Mouse (Mus musculus) ES-E14 (cell line): Measurements from ENCODE around the gene Capza1. TPM values are rescaled to one million over a fixed set of nuclear protein-coding genes. Genes with fewer than 3 reads are reported as not detected.
A peak's percentile ranks its signal among the peaks of the same experiment; 100 is the strongest.

Experiments used
- DNase-seq: peaks from one replicate; pipeline ENCODE4 v3.0.0-alpha.2; 2013; ENCODE audit warnings: low read depth, low spot score
- H3K27ac ChIP-seq: 2 replicates; pipeline ENCODE4 v1.5.1; 2012; ENCODE audit warnings: low read depth, mild to moderate bottlenecking, low read length, moderate library complexity, mixed read lengths; ENCODE audit not compliant: poor library complexity, insufficient read depth, severe bottlenecking
- H3K36me3 ChIP-seq: 2 replicates; pipeline ENCODE4 v1.6.1; 2012; ENCODE audit warnings: mild to moderate bottlenecking, low read length, moderate library complexity, mixed read lengths; ENCODE audit not compliant: control insufficient read depth, poor library complexity, insufficient read depth, severe bottlenecking
- H3K4me1 ChIP-seq, 2 experiments: fragments of 150-350 bp in 1 of 2; sonication (generic) in 1 of 2; 2 replicates each; pipeline ENCODE4 v1.6.1; 2012; ENCODE audit warnings: low read length in 2 of 2, mild to moderate bottlenecking in 1 of 2, mixed read lengths in 1 of 2; ENCODE audit not compliant: control insufficient read depth in 2 of 2, insufficient read depth in 2 of 2, poor library complexity in 1 of 2
- H3K4me3 ChIP-seq, 2 experiments: fragments of 150-350 bp in 1 of 2; sonication (generic) in 1 of 2; 2 replicates each; pipeline ENCODE4 v1.5.1; 2012; ENCODE audit warnings: low read length in 2 of 2, low read depth in 1 of 2, mild to moderate bottlenecking in 1 of 2, mixed read lengths in 1 of 2; ENCODE audit not compliant: insufficient read depth in 1 of 2, poor library complexity in 1 of 2, severe bottlenecking in 1 of 2
- H3K9ac ChIP-seq: 2 replicates; pipeline ENCODE4 v1.6.1; 2012; ENCODE audit warnings: low read depth, mild to moderate bottlenecking, low read length, mixed read lengths; ENCODE audit not compliant: poor library complexity, insufficient read depth, severe bottlenecking
- H3K9me3 ChIP-seq: fragments of 150-350 bp; sonication (generic); 2 replicates; pipeline ENCODE4 v1.6.1; 2012; ENCODE audit warnings: low read depth, mild to moderate bottlenecking, low read length; ENCODE audit not compliant: control insufficient read depth, insufficient read depth
- CHD2 ChIP-seq: IDR thresholded peaks from 2 replicates; pipeline ENCODE4 v1.6.1; 2014; ENCODE audit warnings: mild to moderate bottlenecking, low read depth, low read length, inconsistent platforms
- HCFC1 ChIP-seq: IDR thresholded peaks from 2 replicates; pipeline ENCODE4 v1.6.1; 2012; ENCODE audit warnings: low read length, inconsistent platforms, borderline replicate concordance; ENCODE audit not compliant: insufficient read depth
- MAFK ChIP-seq: IDR thresholded peaks from 2 replicates; pipeline ENCODE4 v1.6.1; 2014; ENCODE audit warnings: mild to moderate bottlenecking, low read depth, low read length, inconsistent platforms; ENCODE audit not compliant: insufficient read depth
- ZC3H11A ChIP-seq: IDR thresholded peaks from 2 replicates; pipeline ENCODE4 v1.6.1; 2012; ENCODE audit warnings: low read depth, mild to moderate bottlenecking, inconsistent platforms, low read length, borderline replicate concordance
- ZNF384 ChIP-seq: IDR thresholded peaks from 2 replicates; pipeline ENCODE4 v1.6.1; 2012; ENCODE audit warnings: low read depth, low read length, inconsistent platforms
- in situ Hi-C, 2 experiments: fragments of 600-800 bp; cut with MboI; formaldehyde crosslinking; loops; one replicate each; pipeline ENCODE4 v1.15.1; 2025; ENCODE audit warnings: low sequenced_read_pairs in 2 of 2, inconsistent platforms in 1 of 2; ENCODE audit not compliant: unreplicated experiment in 2 of 2
- total RNA-seq: library from RNA; depleted of rRNA; stranded (reverse); fragments of 300-350 nt; gene quantifications from 2 replicates; pipeline ENCODE4 v1.2.3, GENCODE M21; 2012

Capza1 gene
- total RNA-seq, 1 experiment: 59.1 TPM

DNA sequence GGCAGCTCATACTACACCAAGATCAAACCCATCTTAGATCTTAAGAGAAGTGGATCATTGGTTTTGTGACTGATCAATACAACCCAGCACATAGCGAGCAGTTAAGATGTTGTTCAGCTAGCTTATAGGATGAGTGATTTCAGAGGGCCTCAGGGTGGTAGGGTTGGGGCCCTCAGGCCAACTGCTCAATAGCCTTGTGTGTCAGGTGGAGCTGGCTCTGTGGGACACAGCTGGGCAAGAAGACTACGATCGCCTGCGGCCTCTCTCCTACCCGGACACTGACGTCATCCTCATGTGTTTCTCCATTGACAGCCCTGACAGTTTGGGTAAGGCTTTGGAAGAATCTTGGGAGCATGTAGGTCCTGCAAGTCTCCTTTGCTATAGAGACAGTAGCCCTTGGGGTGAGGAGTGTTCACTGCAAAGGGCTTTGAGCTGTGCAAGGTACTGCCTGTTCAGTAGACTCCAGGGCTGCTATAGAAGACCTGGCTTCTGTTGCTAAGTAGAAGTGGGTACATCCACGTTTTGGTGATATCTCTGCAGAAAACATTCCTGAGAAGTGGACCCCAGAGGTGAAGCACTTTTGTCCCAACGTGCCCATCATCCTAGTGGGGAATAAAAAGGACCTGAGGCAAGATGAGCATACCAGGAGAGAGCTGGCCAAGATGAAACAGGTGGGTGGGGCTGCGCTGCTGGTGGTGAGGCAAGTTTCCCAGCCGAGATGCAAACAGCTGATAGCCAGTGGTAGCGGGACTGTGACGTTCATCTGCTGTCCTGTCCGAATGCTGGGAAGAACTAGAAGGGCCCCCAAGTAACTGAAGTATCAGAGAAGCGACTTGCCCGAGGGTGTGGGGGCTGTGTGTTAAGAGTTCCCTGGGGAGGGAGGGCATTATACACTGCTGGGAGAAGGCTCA lies 71.7 kb downstream of the Capza1 start:
- H3K9ac ChIP-seq: no peak overlapping the region
- peaks cover 20 to 47% of the 10 kb centered on the region in 2 experiments for H3K4me1 ChIP-seq
- peaks cover 38% of the 10 kb centered on the region for H3K36me3 ChIP-seq

DNA sequence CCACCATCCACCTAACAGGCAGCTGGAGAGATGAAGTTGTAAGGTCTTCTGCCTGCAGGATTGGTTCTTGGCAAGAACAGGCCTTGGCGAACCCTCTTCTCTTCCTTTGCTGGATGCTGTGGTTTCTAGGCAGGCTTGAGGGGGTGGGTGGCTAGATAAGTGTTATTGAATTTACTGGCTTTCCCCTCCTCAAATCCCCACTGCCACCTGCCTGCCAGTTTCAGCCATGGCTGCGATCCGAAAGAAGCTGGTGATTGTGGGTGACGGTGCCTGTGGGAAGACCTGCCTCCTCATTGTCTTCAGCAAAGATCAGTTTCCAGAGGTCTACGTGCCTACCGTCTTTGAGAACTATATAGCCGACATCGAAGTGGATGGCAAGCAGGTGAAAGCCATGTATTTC lies 72.6 kb downstream of the Capza1 start:
- H3K4me1 ChIP-seq: peaks cover 20 to 42% of the 10 kb centered on the region in 2 experiments
- H3K4me3 ChIP-seq: no peak overlapping the region
- H3K27ac ChIP-seq: no peak overlapping the region
- H3K9me3 ChIP-seq: no peaks in the 10 kb centered on the region
- H3K9ac ChIP-seq: no peak overlapping the region
- peaks cover 31% of the 10 kb centered on the region for H3K36me3 ChIP-seq
- in situ Hi-C loops: no loop called here
- no peak for TF ChIP-seq CHD2
- TF ChIP-seq HCFC1: no peak
- DNase-seq: no peak

More for the DNA sequence above, 71.7 kb downstream of the Capza1 start:
- TF ChIP-seq HCFC1 (no peak), CHD2 (no peak), ZC3H11A (no peak), MAFK (no peak), ZNF384 (no peak)
- Histone ChIP-seq H3K27ac (no peak overlapping the region), H3K9me3 (no peaks in the 10 kb centered on the region), H3K4me3 (no peak overlapping the region)
- no peak for DNase-seq
- in situ Hi-C loops: no loop called here

DNA sequence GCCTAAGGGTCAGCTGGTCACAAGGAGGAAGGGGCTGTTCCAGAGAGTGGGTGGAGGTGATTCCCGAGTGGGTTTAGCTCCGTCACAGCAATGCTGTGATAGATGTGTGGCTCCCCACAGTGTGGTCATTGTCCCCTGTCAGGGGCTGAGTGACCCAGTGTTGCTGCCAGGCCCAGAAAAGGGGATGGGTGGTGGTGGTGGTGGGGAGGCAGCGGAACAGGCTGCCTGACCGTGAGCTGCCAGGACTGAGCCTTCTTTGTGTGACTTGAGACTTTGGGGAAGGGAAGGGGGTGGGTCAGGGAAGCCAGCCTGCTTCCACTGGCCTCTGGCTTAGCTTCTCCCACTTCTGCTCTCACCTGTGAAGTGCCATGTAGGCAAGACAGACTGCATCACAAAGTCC lies 73.3 kb downstream of the Capza1 start:
- no peak for DNase-seq
- H3K4me3 ChIP-seq: no peak overlapping the region
- TF ChIP-seq CHD2 (no peak), ZNF384 (no peak), ZC3H11A (no peak), HCFC1 (no peak), MAFK (no peak)
- peaks cover 25% of the 10 kb centered on the region for H3K36me3 ChIP-seq
- no peaks in the 10 kb centered on the region for H3K9me3 ChIP-seq
- no peak overlapping the region for H3K9ac ChIP-seq
- H3K4me1 ChIP-seq: peaks cover 18 to 36% of the 10 kb centered on the region in 2 experiments
- in situ Hi-C loops: no loop called here
- H3K27ac ChIP-seq: no peak overlapping the region

DNA sequence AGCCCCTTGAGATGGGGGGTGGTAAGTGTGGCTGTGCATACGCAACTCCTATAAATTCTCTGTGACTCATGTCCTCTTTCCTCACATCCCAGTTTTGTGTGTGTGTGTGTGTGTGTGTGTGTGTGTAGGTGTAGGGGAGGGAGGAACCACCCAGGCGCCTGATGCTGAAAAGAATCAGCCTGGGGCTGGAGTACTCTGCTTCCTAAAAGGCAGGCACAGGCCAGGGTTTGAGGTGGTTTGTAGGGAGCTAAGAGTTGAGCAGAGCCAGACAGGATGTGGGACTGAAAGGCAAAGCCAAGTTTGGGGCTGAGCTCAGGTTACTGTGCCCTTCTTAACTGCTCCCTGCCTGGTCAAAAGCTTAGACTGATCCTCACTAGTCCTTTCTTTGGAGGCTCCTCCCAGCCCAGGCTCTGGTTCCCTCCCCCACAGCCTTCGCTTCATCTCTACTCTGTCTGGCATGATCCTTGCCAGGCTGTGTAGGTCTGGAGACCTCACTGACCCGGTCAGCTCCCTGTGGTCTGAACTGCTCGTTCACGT lies 73.8 kb downstream of the Capza1 start:
- H3K9ac ChIP-seq: peak overlapping the region; percentile 76; the same call in 1 of the 2 replicates

More for the DNA sequence above, 73.8 kb downstream of the Capza1 start:
- peak overlapping the region in 1 of 2 experiments; percentile 96; a peak in 1 of 4 replicates for H3K4me3 ChIP-seq
- peaks cover 24% of the 10 kb centered on the region for H3K36me3 ChIP-seq
- H3K4me1 ChIP-seq: peaks cover 14 to 30% of the 10 kb centered on the region in 2 experiments
- TF ChIP-seq HCFC1 (no peak), CHD2 (no peak), ZC3H11A (no peak), MAFK (no peak), ZNF384 (no peak)
- DNase-seq: no peak
- in situ Hi-C loops: no loop called here
- H3K27ac ChIP-seq: no peak overlapping the region
- no peaks in the 10 kb centered on the region for H3K9me3 ChIP-seq
